Mouse (Mus musculus) stomach, embryonic 16.5 days (tissue): ENCODE data around the gene Mycbpap. TPM values are rescaled to one million over a fixed set of nuclear protein-coding genes. Genes with fewer than 3 reads are reported as not detected.

Experiments used
- ATAC-seq: fragments of 200-750 bp; cut with Nextera tagmentation; 2 replicates; pipeline ENCODE4 v1.8.0; 2017; ENCODE audit warnings: moderate number of reproducible peaks, moderate TSS enrichment; ENCODE audit not compliant: insufficient read depth, low FRiP score
- H3K27ac ChIP-seq: fragments of 300-500 bp; sonication (generic); 2 replicates; pipeline ENCODE4 v1.5.1; 2014; ENCODE audit warnings: low read length
- H3K27me3 ChIP-seq: fragments of 300-500 bp; sonication (generic); 2 replicates; pipeline ENCODE4 v1.6.1; 2014; ENCODE audit warnings: low read length, control low read depth, mixed read lengths; ENCODE audit not compliant: control insufficient read depth, insufficient read depth
- H3K36me3 ChIP-seq: fragments of 300-500 bp; sonication (generic); 2 replicates; pipeline ENCODE4 v1.6.1; 2014; ENCODE audit warnings: low read length; ENCODE audit not compliant: control insufficient read depth, insufficient read depth
- H3K4me1 ChIP-seq: fragments of 300-500 bp; sonication (generic); 2 replicates; pipeline ENCODE4 v1.6.1; 2014; ENCODE audit warnings: low read length, control low read depth, mixed read lengths; ENCODE audit not compliant: control insufficient read depth, insufficient read depth
- H3K4me2 ChIP-seq: fragments of 300-500 bp; sonication (generic); 2 replicates; pipeline ENCODE4 v1.6.1; 2014; ENCODE audit warnings: low read depth, low read length, mixed read lengths
- H3K4me3 ChIP-seq: fragments of 300-500 bp; sonication (generic); replicated peaks from 2 replicates; pipeline ENCODE4 v1.5.1; 2014; ENCODE audit warnings: mild to moderate bottlenecking, low read length
- H3K9ac ChIP-seq: fragments of 300-500 bp; sonication (generic); 2 replicates; pipeline ENCODE4 v1.6.1; 2014; ENCODE audit warnings: low read length
- H3K9me3 ChIP-seq: fragments of 300-500 bp; sonication (generic); replicated peaks from 2 replicates; pipeline ENCODE4 v1.6.1; 2016; ENCODE audit warnings: low read length, control low read depth; ENCODE audit not compliant: control insufficient read depth
- WGBS: fragments of 180-500 bp; shearing (Covaris S2); extraction: QIAGEN DNeasy Blood & Tissue Kit; methylation state at CpG from one replicate; pipeline ENCODE4 v1.1.7; 2014; 5-methylcytosine and 5-hydroxymethylcytosine counted together
- polyA plus RNA-seq: library from polyadenylated mRNA; unstranded; fragments of >200 nt; fragmentation: Nextera tagmentation; extraction: Ambion mirVana; gene quantifications from 2 replicates; pipeline ENCODE4 v1.2.1, GENCODE M21; 2015

Gene Mycbpap
- 2.8 and 4.3 TPM in 2 replicates for polyA plus RNA-seq

GRCm38 (mm10) chr11:94521219-94521843 is at the start of gene Mycbpap:
TSS of gene Mycbpap (minus strand) at chr11:94521742.
- H3K4me3 ChIP-seq, result peak within 1 kb of the TSS; percentile 61
- H3K27me3 ChIP-seq, result no peaks in the 10 kb centered on the region
- peak within 1 kb of the TSS; percentile 75 for H3K4me2 ChIP-seq
- ATAC-seq, result peak; percentile 68
- H3K27ac ChIP-seq, result no peak within 1 kb of the TSS
- H3K36me3 ChIP-seq, result no peaks in the 10 kb centered on the region
- peak within 1 kb of the TSS; percentile 64 for H3K9ac ChIP-seq
- H3K9me3 ChIP-seq, result no peaks in the 10 kb centered on the region
- WGBS, result 1% methylated on average over 42 of the region's 42 CpGs
- H3K4me1 ChIP-seq, result peaks cover 9% of the 10 kb centered on the region; the same call in 1 of the 2 replicates

- H3K9me3 ChIP-seq, result no peaks in the 10 kb centered on the region
- H3K4me2 ChIP-seq, result no peak overlapping the region
- peaks cover 4% of the 10 kb centered on the region; the same call in 1 of the 2 replicates for H3K4me1 ChIP-seq
- no peaks in the 10 kb centered on the region for H3K36me3 ChIP-seq
- ATAC-seq, result no peak
- H3K27ac ChIP-seq, result peak overlapping the region; percentile 17
- no peak overlapping the region for H3K9ac ChIP-seq
- H3K27me3 ChIP-seq, result no peaks in the 10 kb centered on the region
- 48% methylated on average over 9 of the region's 9 CpGs for WGBS
- H3K4me3 ChIP-seq, result no peak overlapping the region
These were observed 49.1 kb upstream of the Mycbpap start for GRCm38 (mm10) chr11:94570612-94571011.

GRCm38 (mm10) chr11:94567326-94567725 is 45.8 kb upstream of the Mycbpap start:
- no peak overlapping the region for H3K9ac ChIP-seq
- no peaks in the 10 kb centered on the region for H3K9me3 ChIP-seq
- no peaks in the 10 kb centered on the region for H3K36me3 ChIP-seq
- no peaks in the 10 kb centered on the region for H3K27me3 ChIP-seq
- H3K4me2 ChIP-seq, result 0 out of 2 replicates have a peak overlapping the region, but pooled peaks have one; percentile 11
- WGBS, result 80% methylated on average over 7 of the region's 7 CpGs
- 0 out of 2 replicates have a peak overlapping the region, but pooled peaks have one; percentile 10 for H3K4me3 ChIP-seq
- H3K4me1 ChIP-seq, result peaks cover 11% of the 10 kb centered on the region; the same call in 1 of the 2 replicates
- no peak for ATAC-seq
- no peak overlapping the region for H3K27ac ChIP-seq

GRCm38 (mm10) chr11:94566534-94566933 is 45.0 kb upstream of the Mycbpap start:
- H3K4me2 ChIP-seq, result peak overlapping the region; percentile 11
- H3K9me3 ChIP-seq, result no peaks in the 10 kb centered on the region
- WGBS, result 52% methylated on average over 6 of the region's 6 CpGs
- peak overlapping the region; percentile 35; the same call in 1 of the 2 replicates for H3K4me3 ChIP-seq
- no peaks in the 10 kb centered on the region for H3K36me3 ChIP-seq
- H3K27me3 ChIP-seq, result no peaks in the 10 kb centered on the region
- peaks cover 11% of the 10 kb centered on the region; the same call in 1 of the 2 replicates for H3K4me1 ChIP-seq
- H3K27ac ChIP-seq, result no peak overlapping the region
- no peak for ATAC-seq
- peak overlapping the region; percentile 26; the same call in 1 of the 2 replicates for H3K9ac ChIP-seq

- Histone ChIP-seq H3K4me3 (peak overlapping the region; percentile 35), H3K9me3 (no peaks in the 10 kb centered on the region), H3K9ac (peak overlapping the region; percentile 55), H3K4me1 (peaks cover 11% of the 10 kb centered on the region; the same call in 1 of the 2 replicates), H3K36me3 (no peaks in the 10 kb centered on the region), H3K27ac (peak overlapping the region; percentile 82), H3K27me3 (no peaks in the 10 kb centered on the region), H3K4me2 (peak overlapping the region; percentile 53)
- WGBS, result 19% methylated on average over 16 of the region's 16 CpGs
- 0 out of 2 replicates have a peak, but pooled peaks have one; percentile 41 for ATAC-seq
These were observed 43.6 kb upstream of the Mycbpap start for GRCm38 (mm10) chr11:94565151-94565479.

- Histone ChIP-seq H3K27ac (peak within 1 kb of the TSS; percentile 82), H3K27me3 (no peaks in the 10 kb centered on the region), H3K4me2 (peak within 1 kb of the TSS; percentile 53), H3K36me3 (no peaks in the 10 kb centered on the region), H3K4me1 (peaks cover 11% of the 10 kb centered on the region; the same call in 1 of the 2 replicates), H3K9ac (peak within 1 kb of the TSS; percentile 55), H3K9me3 (no peaks in the 10 kb centered on the region), H3K4me3 (peak within 1 kb of the TSS; percentile 35)
- 11% methylated on average over 35 of the region's 35 CpGs for WGBS
- ATAC-seq, result peak; percentile 81
These were observed 43.1 kb upstream of the Mycbpap start, which contains the start of gene Chad for GRCm38 (mm10) chr11:94564437-94565150. TSS of gene Chad (plus strand) at chr11:94565047.

- peak overlapping the region; percentile 55 for H3K9ac ChIP-seq
- H3K4me2 ChIP-seq, result peak overlapping the region; percentile 53
- H3K4me1 ChIP-seq, result peaks cover 11% of the 10 kb centered on the region; the same call in 1 of the 2 replicates
- peak overlapping the region; percentile 35; the same call in 1 of the 2 replicates for H3K4me3 ChIP-seq
- H3K36me3 ChIP-seq, result no peaks in the 10 kb centered on the region
- peak overlapping the region; percentile 82; the same call in 1 of the 2 replicates for H3K27ac ChIP-seq
- ATAC-seq, result peak; percentile 8; the same call in 1 of the 2 replicates
- no peaks in the 10 kb centered on the region for H3K9me3 ChIP-seq
- WGBS, result 63% methylated on average over 5 of the region's 5 CpGs
- H3K27me3 ChIP-seq, result no peaks in the 10 kb centered on the region
These were observed 42.3 kb upstream of the Mycbpap start for GRCm38 (mm10) chr11:94563821-94564220.

GRCm38 (mm10) chr11:94563383-94563782 is 41.8 kb upstream of the Mycbpap start:
- no peak overlapping the region for H3K4me2 ChIP-seq
- WGBS, result 97% methylated on average over 5 of the region's 5 CpGs
- H3K9ac ChIP-seq, result no peak overlapping the region
- no peaks in the 10 kb centered on the region for H3K9me3 ChIP-seq
- no peaks in the 10 kb centered on the region for H3K27me3 ChIP-seq
- no peak overlapping the region for H3K27ac ChIP-seq
- peaks cover 11% of the 10 kb centered on the region; the same call in 1 of the 2 replicates for H3K4me1 ChIP-seq
- no peak overlapping the region for H3K4me3 ChIP-seq
- H3K36me3 ChIP-seq, result no peaks in the 10 kb centered on the region
- no peak for ATAC-seq

GRCm38 (mm10) chr11:94558226-94558625 is 36.7 kb upstream of the Mycbpap start:
- H3K4me2 ChIP-seq, result no peak overlapping the region
- H3K9ac ChIP-seq, result no peak overlapping the region
- H3K9me3 ChIP-seq, result no peaks in the 10 kb centered on the region
- no peaks in the 10 kb centered on the region for H3K36me3 ChIP-seq
- ATAC-seq, result no peak
- no peaks in the 10 kb centered on the region for H3K4me1 ChIP-seq
- 61% methylated on average over 3 of the region's 3 CpGs for WGBS
- H3K4me3 ChIP-seq, result no peak overlapping the region
- H3K27ac ChIP-seq, result no peak overlapping the region
- H3K27me3 ChIP-seq, result no peaks in the 10 kb centered on the region
